Mouse (Mus musculus) forebrain, embryonic 16.5 days (tissue): ENCODE measurements around the gene Wipf1. TPM values are rescaled to one million over a fixed set of nuclear protein-coding genes. Genes with fewer than 3 reads are reported as not detected.
A peak's percentile ranks its signal among the peaks of the same experiment; 100 is the strongest.

Experiments used
- ATAC-seq: fragments of 200-750 bp; cut with Nextera tagmentation; 2 replicates; pipeline ENCODE4 v1.8.0; 2017; ENCODE audit warnings: mild to moderate bottlenecking, moderate library complexity
- H3K27ac ChIP-seq: fragments of 300-500 bp; sonication (generic); 2 replicates; pipeline ENCODE4 v1.5.1; 2014; ENCODE audit warnings: low read length, control low read depth
- H3K27me3 ChIP-seq: fragments of 300-500 bp; sonication (generic); replicated peaks from 2 replicates; pipeline ENCODE4 v1.6.1; 2014; ENCODE audit warnings: low read length; ENCODE audit not compliant: control insufficient read depth, insufficient read depth
- H3K36me3 ChIP-seq: fragments of 300-500 bp; sonication (generic); 2 replicates; pipeline ENCODE4 v1.6.1; 2014; ENCODE audit not compliant: control insufficient read depth, insufficient read depth
- H3K4me1 ChIP-seq: fragments of 300-500 bp; sonication (generic); replicated peaks from 2 replicates; pipeline ENCODE4 v1.6.1; 2014; ENCODE audit warnings: low read length; ENCODE audit not compliant: control insufficient read depth, insufficient read depth
- H3K4me2 ChIP-seq: fragments of 300-500 bp; sonication (generic); 2 replicates; pipeline ENCODE4 v1.6.1; 2014; ENCODE audit warnings: mild to moderate bottlenecking, low read length, control low read depth
- H3K4me3 ChIP-seq: fragments of 300-500 bp; sonication (generic); replicated peaks from 2 replicates; pipeline ENCODE4 v1.5.1; 2014; ENCODE audit warnings: mild to moderate bottlenecking, low read length, control low read depth
- H3K9ac ChIP-seq: fragments of 300-500 bp; sonication (generic); replicated peaks from 2 replicates; pipeline ENCODE4 v1.6.1; 2014; ENCODE audit warnings: low read depth, low read length, control low read depth
- H3K9me3 ChIP-seq: fragments of 300-500 bp; sonication (generic); 2 replicates; pipeline ENCODE4 v1.6.1; 2016; ENCODE audit warnings: low read length; ENCODE audit not compliant: control insufficient read depth
- WGBS: fragments of 180-500 bp; shearing (Covaris S2); extraction: QIAGEN DNeasy Blood & Tissue Kit; methylation state at CpG from one replicate; pipeline ENCODE4 v1.1.7; 2014; 5-methylcytosine and 5-hydroxymethylcytosine counted together
- polyA plus RNA-seq: library from polyadenylated mRNA; unstranded; fragments of >200 nt; fragmentation: Nextera tagmentation; extraction: Ambion mirVana; gene quantifications from 2 replicates; pipeline ENCODE4 v1.2.1, GENCODE M21; 2015

The Wipf1 gene
- polyA plus RNA-seq, 1 experiment from 2014 or later = 1.8 TPM

- no peak overlapping the region for H3K9ac ChIP-seq
- ATAC-seq = no peak
These were observed 37.9 kb downstream of the Wipf1 start for GRCm38 (mm10) chr2:73491442-73492241.

GRCm38 (mm10) chr2:73490466-73490865, 39.1 kb downstream of the Wipf1 start:
- H3K4me3 ChIP-seq = no peak overlapping the region
- no peak overlapping the region for H3K27ac ChIP-seq
- 91% methylated on average over 1 of the region's 1 CpGs for WGBS
- no peak for ATAC-seq
- no peak overlapping the region for H3K4me2 ChIP-seq
- H3K36me3 ChIP-seq = no peaks in the 10 kb centered on the region
- H3K9ac ChIP-seq = no peak overlapping the region
- H3K4me1 ChIP-seq = no peaks in the 10 kb centered on the region; the same call in 1 of the 2 replicates
- no peaks in the 10 kb centered on the region for H3K9me3 ChIP-seq
- no peaks in the 10 kb centered on the region for H3K27me3 ChIP-seq

More at GRCm38 (mm10) chr2:73491442-73492241, 37.9 kb downstream of the Wipf1 start:
- H3K27ac ChIP-seq = no peak overlapping the region
- H3K27me3 ChIP-seq = no peaks in the 10 kb centered on the region
- WGBS = 51% methylated on average over 9 of the region's 9 CpGs
- no peaks in the 10 kb centered on the region for H3K9me3 ChIP-seq
- H3K4me3 ChIP-seq = no peak overlapping the region
- H3K4me1 ChIP-seq = no peaks in the 10 kb centered on the region; the same call in 1 of the 2 replicates
- no peaks in the 10 kb centered on the region for H3K36me3 ChIP-seq
- H3K4me2 ChIP-seq = no peak overlapping the region

GRCm38 (mm10) chr2:73486120-73486601, 43.4 kb downstream of the Wipf1 start:
- no peaks in the 10 kb centered on the region for H3K9me3 ChIP-seq
- 85% methylated on average over 8 of the region's 8 CpGs for WGBS
- no peak overlapping the region for H3K27ac ChIP-seq
- no peaks in the 10 kb centered on the region for H3K36me3 ChIP-seq
- no peak overlapping the region for H3K4me2 ChIP-seq
- no peak for ATAC-seq
- H3K9ac ChIP-seq = no peak overlapping the region
- H3K4me1 ChIP-seq = peaks cover 4% of the 10 kb centered on the region; the same call in 1 of the 2 replicates
- H3K27me3 ChIP-seq = no peaks in the 10 kb centered on the region
- no peak overlapping the region for H3K4me3 ChIP-seq

GRCm38 (mm10) chr2:73485236-73486119, 44.1 kb downstream of the Wipf1 start:
- peaks cover 4% of the 10 kb centered on the region; the same call in 1 of the 2 replicates for H3K4me1 ChIP-seq
- 78% methylated on average over 26 of the region's 26 CpGs for WGBS
- no peaks in the 10 kb centered on the region for H3K9me3 ChIP-seq
- no peak overlapping the region for H3K9ac ChIP-seq
- H3K36me3 ChIP-seq = no peaks in the 10 kb centered on the region
- no peak for ATAC-seq
- no peak overlapping the region for H3K27ac ChIP-seq
- H3K4me3 ChIP-seq = no peak overlapping the region
- H3K4me2 ChIP-seq = no peak overlapping the region
- no peaks in the 10 kb centered on the region for H3K27me3 ChIP-seq

GRCm38 (mm10) chr2:73484561-73485235, 44.8 kb downstream of the Wipf1 start:
- 48% methylated on average over 15 of the region's 15 CpGs for WGBS
- H3K9me3 ChIP-seq = no peaks in the 10 kb centered on the region
- H3K4me1 ChIP-seq = peaks cover 4% of the 10 kb centered on the region; the same call in 1 of the 2 replicates
- ATAC-seq = no peak
- no peak overlapping the region for H3K27ac ChIP-seq
- no peak overlapping the region for H3K4me3 ChIP-seq
- no peaks in the 10 kb centered on the region for H3K27me3 ChIP-seq
- no peak overlapping the region for H3K9ac ChIP-seq
- no peaks in the 10 kb centered on the region for H3K36me3 ChIP-seq
- H3K4me2 ChIP-seq = no peak overlapping the region

- H3K4me3 ChIP-seq = no peak overlapping the region
- no peaks in the 10 kb centered on the region for H3K27me3 ChIP-seq
- 97% methylated on average over 6 of the region's 6 CpGs for WGBS
- H3K27ac ChIP-seq = no peak overlapping the region
- no peak overlapping the region for H3K9ac ChIP-seq
- H3K4me2 ChIP-seq = no peak overlapping the region
- H3K36me3 ChIP-seq = no peaks in the 10 kb centered on the region
- no peaks in the 10 kb centered on the region for H3K4me1 ChIP-seq
- no peak for ATAC-seq
- H3K9me3 ChIP-seq = no peaks in the 10 kb centered on the region
These were observed 50.7 kb downstream of the Wipf1 start for GRCm38 (mm10) chr2:73478805-73479204.

GRCm38 (mm10) chr2:73477501-73477900, 52.0 kb downstream of the Wipf1 start:
- no peak overlapping the region for H3K4me3 ChIP-seq
- H3K9me3 ChIP-seq = no peaks in the 10 kb centered on the region
- H3K27ac ChIP-seq = no peak overlapping the region
- H3K4me1 ChIP-seq = no peaks in the 10 kb centered on the region
- no peak for ATAC-seq
- 89% methylated on average over 7 of the region's 7 CpGs for WGBS
- H3K4me2 ChIP-seq = no peak overlapping the region
- H3K9ac ChIP-seq = no peak overlapping the region
- H3K36me3 ChIP-seq = no peaks in the 10 kb centered on the region
- H3K27me3 ChIP-seq = no peaks in the 10 kb centered on the region

- H3K4me1 ChIP-seq = no peaks in the 10 kb centered on the region
- no peak overlapping the region for H3K4me2 ChIP-seq
- H3K9me3 ChIP-seq = no peaks in the 10 kb centered on the region
- no peaks in the 10 kb centered on the region for H3K27me3 ChIP-seq
- H3K27ac ChIP-seq = no peak overlapping the region
- H3K9ac ChIP-seq = no peak overlapping the region
- WGBS = 53% methylated on average over 3 of the region's 3 CpGs
- peak; percentile 31; the same call in 1 of the 2 replicates for ATAC-seq
- no peaks in the 10 kb centered on the region for H3K36me3 ChIP-seq
- H3K4me3 ChIP-seq = no peak overlapping the region
These were observed 54.0 kb downstream of the Wipf1 start for GRCm38 (mm10) chr2:73475519-73475918.

- no peak overlapping the region for H3K27ac ChIP-seq
- no peaks in the 10 kb centered on the region for H3K4me1 ChIP-seq
- 95% methylated on average over 2 of the region's 2 CpGs for WGBS
- no peaks in the 10 kb centered on the region for H3K9me3 ChIP-seq
- H3K4me2 ChIP-seq = no peak overlapping the region
- H3K4me3 ChIP-seq = no peak overlapping the region
- H3K9ac ChIP-seq = no peak overlapping the region
- ATAC-seq = no peak
- H3K36me3 ChIP-seq = no peaks in the 10 kb centered on the region
- no peaks in the 10 kb centered on the region for H3K27me3 ChIP-seq
These were observed 57.4 kb downstream of the Wipf1 start for GRCm38 (mm10) chr2:73472130-73472529.
